Mouse (Mus musculus): ENCODE data around the gene Sc5d.
A peak's percentile ranks its signal among the peaks of the same experiment; 100 is the strongest.

The Sc5d gene

GRCm38 (mm10) chr9:42249112-42249511 lies 14.9 kb downstream of the Sc5d start:
- no peak for DNase-seq

GRCm38 (mm10) chr9:42246688-42247087 lies 17.4 kb downstream of the Sc5d start:
- DNase-seq = no peak

GRCm38 (mm10) chr9:42244173-42244572 lies 19.9 kb downstream of the Sc5d start:
- no peak for DNase-seq

- DNase-seq = no peak
Observed at GRCm38 (mm10) chr9:42241021-42241420, 23.0 kb downstream of the Sc5d start.

- peak; percentile 56 for DNase-seq
Observed at GRCm38 (mm10) chr9:42240583-42240992, 23.5 kb downstream of the Sc5d start.

GRCm38 (mm10) chr9:42238827-42239226 lies 25.2 kb downstream of the Sc5d start:
- DNase-seq = no peak

- DNase-seq = no peak
Observed at GRCm38 (mm10) chr9:42231116-42231515, 32.9 kb downstream of the Sc5d start.

GRCm38 (mm10) chr9:42230333-42230732 lies 33.7 kb downstream of the Sc5d start:
- no peak for DNase-seq

GRCm38 (mm10) chr9:42229465-42230110 lies 34.5 kb downstream of the Sc5d start:
- no peak for DNase-seq

GRCm38 (mm10) chr9:42227804-42228203 lies 36.3 kb downstream of the Sc5d start:
- no peak for DNase-seq

- no peak for DNase-seq
Observed at GRCm38 (mm10) chr9:42219001-42219660, 44.9 kb downstream of the Sc5d start.

GRCm38 (mm10) chr9:42217685-42218084 lies 46.4 kb downstream of the Sc5d start:
- DNase-seq = no peak

GRCm38 (mm10) chr9:42214116-42214515 lies 49.9 kb downstream of the Sc5d start:
- no peak for DNase-seq

GRCm38 (mm10) chr9:42213142-42213541 lies 50.9 kb downstream of the Sc5d start:
- DNase-seq = no peak

GRCm38 (mm10) chr9:42209666-42210065 lies 54.4 kb downstream of the Sc5d start:
- DNase-seq = no peak

- peak; percentile 51 for DNase-seq
Observed at GRCm38 (mm10) chr9:42208463-42208862, 55.6 kb downstream of the Sc5d start.

GRCm38 (mm10) chr9:42206750-42207149 lies 57.3 kb downstream of the Sc5d start:
- DNase-seq = no peak

- no peak for DNase-seq
Observed at GRCm38 (mm10) chr9:42202271-42202670, 61.8 kb downstream of the Sc5d start.
